Mouse (Mus musculus) heart, embryonic 10.5 days (tissue): ENCODE measurements around the gene Insl3. TPM values are rescaled to one million over a fixed set of nuclear protein-coding genes. Genes with fewer than 3 reads are reported as not detected.
"Not testable (repeated sequence)": the region's sequence is repeated elsewhere in the genome, so short reads cannot be mapped to it uniquely, and the experiment has no call there.

ENCODE experiments used
- DNase-seq: peaks from one replicate; pipeline ENCODE4 v3.0.0-alpha.2; 2017; ENCODE audit warnings: low spot score
- H3K27ac ChIP-seq: fragments of 300-500 bp; sonication (generic); 2 replicates; pipeline ENCODE4 v1.5.1; 2016; ENCODE audit warnings: mild to moderate bottlenecking
- H3K27me3 ChIP-seq: fragments of 300-500 bp; sonication (generic); 2 replicates; pipeline ENCODE4 v1.6.1; 2016; ENCODE audit warnings: mild to moderate bottlenecking; ENCODE audit not compliant: poor library complexity, insufficient read depth, severe bottlenecking
- H3K36me3 ChIP-seq: fragments of 300-500 bp; sonication (generic); 2 replicates; pipeline ENCODE4 v1.6.1; 2016; ENCODE audit warnings: mild to moderate bottlenecking, moderate library complexity
- H3K4me1 ChIP-seq: fragments of 300-500 bp; sonication (generic); 2 replicates; pipeline ENCODE4 v1.6.1; 2016; ENCODE audit warnings: mild to moderate bottlenecking
- H3K4me3 ChIP-seq: fragments of 300-500 bp; sonication (generic); 2 replicates; pipeline ENCODE4 v1.5.1; 2016; ENCODE audit warnings: mild to moderate bottlenecking, moderate library complexity
- H3K9me3 ChIP-seq: fragments of 300-500 bp; sonication (generic); 2 replicates; pipeline ENCODE4 v1.6.1; 2016; ENCODE audit warnings: mild to moderate bottlenecking, moderate library complexity
- WGBS: fragments of 180-500 bp; shearing (Covaris S2); methylation state at CpG from one replicate; pipeline ENCODE4 v1.1.7; 2016; 5-methylcytosine and 5-hydroxymethylcytosine counted together
- polyA plus RNA-seq: library from polyadenylated mRNA; unstranded; fragments of >200 nt; fragmentation: Nextera tagmentation; extraction: Ambion mirVana; gene quantifications from 2 replicates; pipeline ENCODE4 v1.2.1, GENCODE M21; 2016

The Insl3 gene
- polyA plus RNA-seq, 1 experiment from 2014 or later, result 0.99 TPM

GRCm38 (mm10) chr8:71680471-71680870 lies 8.5 kb upstream of the Insl3 start:
- Histone ChIP-seq H3K4me1 (peaks cover 42% of the 10 kb centered on the region), H3K27ac (no peak overlapping the region), H3K36me3 (no peaks in the 10 kb centered on the region), H3K27me3 (peaks cover 94% of the 10 kb centered on the region), H3K4me3 (peak overlapping the region; percentile 55), H3K9me3 (0 out of 2 replicates have a peak, but pooled peaks cover 2% of the 10 kb centered on the region)
- no peak for DNase-seq
- 8% methylated on average over 21 of the region's 21 CpGs for WGBS

- Histone ChIP-seq H3K4me1 (peaks cover 42% of the 10 kb centered on the region), H3K9me3 (0 out of 2 replicates have a peak, but pooled peaks cover 2% of the 10 kb centered on the region), H3K27me3 (peaks cover 98% of the 10 kb centered on the region), H3K4me3 (no peak overlapping the region), H3K36me3 (no peaks in the 10 kb centered on the region), H3K27ac (no peak overlapping the region)
- DNase-seq, result no peak
- WGBS, result 12% methylated on average over 17 of the region's 18 CpGs
These were observed 7.6 kb upstream of the Insl3 start for GRCm38 (mm10) chr8:71681369-71681915.

GRCm38 (mm10) chr8:71682832-71683231 lies 6.2 kb upstream of the Insl3 start:
- Histone ChIP-seq H3K27ac (no peak overlapping the region), H3K9me3 (0 out of 2 replicates have a peak, but pooled peaks cover 2% of the 10 kb centered on the region), H3K4me1 (peaks cover 49% of the 10 kb centered on the region), H3K27me3 (peaks cover 100% of the 10 kb centered on the region), H3K36me3 (no peaks in the 10 kb centered on the region), H3K4me3 (no peak overlapping the region)
- DNase-seq, result no peak
- WGBS, result 68% methylated on average over 12 of the region's 12 CpGs

GRCm38 (mm10) chr8:71684701-71685100 lies 4.3 kb upstream of the Insl3 start:
- no peak overlapping the region for H3K27ac ChIP-seq
- H3K27me3 ChIP-seq, result peaks cover 100% of the 10 kb centered on the region
- H3K36me3 ChIP-seq, result no peaks in the 10 kb centered on the region
- no peaks in the 10 kb centered on the region for H3K9me3 ChIP-seq
- no peak overlapping the region for H3K4me3 ChIP-seq
- no peak for DNase-seq
- H3K4me1 ChIP-seq, result peaks cover 45% of the 10 kb centered on the region
- WGBS, result 30% methylated on average over 10 of the region's 10 CpGs

- no peaks in the 10 kb centered on the region for H3K36me3 ChIP-seq
- no peaks in the 10 kb centered on the region for H3K9me3 ChIP-seq
- H3K27me3 ChIP-seq, result peaks cover 100% of the 10 kb centered on the region
- no peak overlapping the region for H3K27ac ChIP-seq
- peak overlapping the region; percentile 42 for H3K4me3 ChIP-seq
- WGBS, result 5% methylated on average over 29 of the region's 29 CpGs
- DNase-seq, result no peak
- H3K4me1 ChIP-seq, result peaks cover 37% of the 10 kb centered on the region
These were observed 3.4 kb upstream of the Insl3 start for GRCm38 (mm10) chr8:71685573-71685972.

GRCm38 (mm10) chr8:71686143-71686734 lies 2.8 kb upstream of the Insl3 start:
- no peaks in the 10 kb centered on the region for H3K9me3 ChIP-seq
- DNase-seq, result no peak
- H3K4me3 ChIP-seq, result peak overlapping the region; percentile 42
- WGBS, result 1% methylated on average over 23 of the region's 23 CpGs
- H3K27me3 ChIP-seq, result peaks cover 100% of the 10 kb centered on the region
- no peaks in the 10 kb centered on the region for H3K36me3 ChIP-seq
- peaks cover 35% of the 10 kb centered on the region for H3K4me1 ChIP-seq
- H3K27ac ChIP-seq, result no peak overlapping the region

- no peak overlapping the region for H3K27ac ChIP-seq
- H3K4me3 ChIP-seq, result no peak overlapping the region
- DNase-seq, result no peak
- no peaks in the 10 kb centered on the region for H3K36me3 ChIP-seq
- 5% methylated on average over 8 of the region's 8 CpGs for WGBS
- H3K27me3 ChIP-seq, result peaks cover 100% of the 10 kb centered on the region
- no peaks in the 10 kb centered on the region for H3K9me3 ChIP-seq
- H3K4me1 ChIP-seq, result peaks cover 31% of the 10 kb centered on the region
These were observed 1.4 kb upstream of the Insl3 start for GRCm38 (mm10) chr8:71687616-71688015.

DNA sequence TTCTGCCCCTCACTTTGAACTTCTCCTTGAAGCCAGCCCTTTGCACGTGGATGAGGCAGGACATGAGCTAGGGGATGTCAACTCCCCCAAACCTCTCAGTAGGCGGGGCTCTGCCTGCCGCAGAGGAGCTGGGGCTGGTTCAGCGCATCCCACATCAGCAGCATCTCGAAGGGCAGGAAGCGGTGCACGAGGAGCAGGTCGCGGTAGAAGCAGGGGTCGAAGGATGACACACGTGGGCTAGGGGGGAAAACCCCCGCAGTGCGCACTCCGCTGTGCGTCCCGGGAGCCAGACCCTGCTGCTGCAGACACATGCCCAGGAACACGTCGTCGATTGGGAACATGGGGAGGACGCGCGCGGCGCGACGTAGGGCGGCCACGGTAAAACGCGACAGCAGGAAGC lies 3.5 kb downstream of the Insl3 start:
- no peak for DNase-seq
- WGBS, result 7% methylated on average over 30 of the region's 30 CpGs
- no peaks in the 10 kb centered on the region for H3K36me3 ChIP-seq
- no peak overlapping the region for H3K4me3 ChIP-seq
- no peak overlapping the region for H3K27ac ChIP-seq
- peaks cover 92% of the 10 kb centered on the region for H3K27me3 ChIP-seq
- H3K9me3 ChIP-seq, result no peaks in the 10 kb centered on the region
- H3K4me1 ChIP-seq, result peaks cover 20% of the 10 kb centered on the region; the same call in 1 of the 2 replicates

- Histone ChIP-seq H3K9me3 (no peaks in the 10 kb centered on the region), H3K4me1 (peaks cover 15% of the 10 kb centered on the region; the same call in 1 of the 2 replicates), H3K36me3 (no peaks in the 10 kb centered on the region), H3K27ac (no peak overlapping the region), H3K27me3 (peaks cover 92% of the 10 kb centered on the region), H3K4me3 (peak overlapping the region; percentile 35)
- 14% methylated on average over 67 of the region's 68 CpGs for WGBS
- no peak for DNase-seq
These were observed 4.4 kb downstream of the Insl3 start for GRCm38 (mm10) chr8:71693166-71694041.

DNA sequence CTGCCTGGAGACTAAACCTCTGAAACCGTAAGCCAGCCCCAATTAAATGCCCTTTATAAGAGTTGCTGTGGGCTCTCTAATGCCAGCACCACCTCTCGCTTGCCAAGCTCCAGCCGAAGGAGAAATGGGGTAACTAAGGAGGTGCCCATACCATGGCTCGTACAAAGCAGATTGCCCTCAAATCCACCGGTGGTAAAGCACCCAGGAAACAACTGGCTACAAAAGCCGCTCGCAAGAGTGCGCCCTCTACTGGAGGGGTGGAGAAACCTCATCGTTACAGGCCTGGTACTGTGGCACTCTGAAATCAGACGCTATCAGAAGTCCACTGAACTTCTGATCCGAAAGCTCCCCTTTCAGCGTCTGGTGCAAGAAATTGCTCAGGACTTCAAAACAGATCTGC lies 6.4 kb downstream of the Insl3 start:
- Histone ChIP-seq H3K27me3 (peaks cover 92% of the 10 kb centered on the region), H3K4me1 (peaks cover 11% of the 10 kb centered on the region; the same call in 1 of the 2 replicates)
- WGBS, result 62% methylated on average over 12 of the region's 12 CpGs
- not testable (repeated sequence) for H3K9me3 ChIP-seq, H3K4me3 ChIP-seq, H3K27ac ChIP-seq, DNase-seq, H3K36me3 ChIP-seq

DNA sequence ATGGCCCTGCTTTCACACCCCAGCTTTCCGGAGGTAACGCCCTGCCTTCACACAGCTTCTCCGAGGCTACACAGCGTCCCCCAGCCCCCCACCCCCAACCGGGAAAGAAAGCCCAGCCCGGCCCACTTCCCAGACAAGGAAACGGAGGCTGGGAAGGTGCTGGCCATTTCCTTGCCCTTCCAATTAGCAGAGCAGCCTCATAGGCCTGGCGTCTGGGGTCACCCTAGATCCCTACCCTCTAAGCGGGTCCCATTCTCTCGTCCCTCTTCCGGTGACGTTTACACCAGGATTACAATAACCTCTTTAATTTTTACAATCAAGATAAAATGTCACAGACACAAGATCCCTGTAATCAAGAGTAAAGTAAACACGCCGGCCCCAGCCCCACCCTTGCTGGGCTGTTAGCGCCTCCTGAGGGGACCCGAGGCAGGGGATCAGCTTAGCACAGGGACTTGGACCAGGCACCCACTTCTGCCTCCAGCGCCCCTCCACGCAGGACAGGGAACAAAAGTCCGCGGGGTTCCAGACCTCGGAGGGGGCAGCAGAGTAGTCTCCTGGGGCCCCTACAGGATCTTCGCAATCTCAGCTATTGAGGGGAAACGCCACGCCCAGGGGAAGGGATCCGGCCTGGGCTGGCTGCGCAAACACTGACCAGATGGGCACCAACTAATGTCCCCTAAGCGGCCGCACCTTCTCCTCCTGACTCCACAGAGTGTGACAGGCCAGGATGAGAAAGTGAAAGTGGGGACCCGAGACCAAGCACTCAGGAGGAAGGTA lies 11.7 kb downstream of the Insl3 start:
- peaks cover 90% of the 10 kb centered on the region for H3K27me3 ChIP-seq
- H3K36me3 ChIP-seq, result no peaks in the 10 kb centered on the region
- no peak for DNase-seq
- H3K9me3 ChIP-seq, result no peaks in the 10 kb centered on the region
- WGBS, result 6% methylated on average over 29 of the region's 29 CpGs
- no peak overlapping the region; the same call in 1 of the 2 replicates for H3K27ac ChIP-seq
- peak overlapping the region; percentile 46 for H3K4me3 ChIP-seq
- H3K4me1 ChIP-seq, result peaks cover 10% of the 10 kb centered on the region

GRCm38 (mm10) chr8:71701414-71702086 lies 12.5 kb downstream of the Insl3 start, which contains the start of gene B3gnt3:
Gene B3gnt3 (minus strand): TSS chr8:71701789.
- Histone ChIP-seq H3K9me3 (no peaks in the 10 kb centered on the region), H3K4me3 (peak within 1 kb of the TSS; percentile 46), H3K27me3 (peaks cover 93% of the 10 kb centered on the region), H3K36me3 (no peaks in the 10 kb centered on the region), H3K27ac (no peak within 1 kb of the TSS; the same call in 1 of the 2 replicates), H3K4me1 (peaks cover 10% of the 10 kb centered on the region)
- no peak for DNase-seq
- 10% methylated on average over 32 of the region's 34 CpGs for WGBS
